Mouse (Mus musculus) central nervous system, embryonic 14 days (tissue): ENCODE data around the gene Bscl2. TPM values are rescaled to one million over a fixed set of nuclear protein-coding genes. Genes with fewer than 3 reads are reported as not detected.

Source experiments
- polyA plus RNA-seq: library from polyadenylated mRNA; depleted of rRNA; stranded (reverse); fragments of >200 nt; gene quantifications from 2 replicates; pipeline ENCODE4 v1.2.3, GENCODE M21; 2012; rRNA removed

Bscl2 gene
- 78.4 and 83.2 TPM in 2 replicates for polyA plus RNA-seq

DNA sequence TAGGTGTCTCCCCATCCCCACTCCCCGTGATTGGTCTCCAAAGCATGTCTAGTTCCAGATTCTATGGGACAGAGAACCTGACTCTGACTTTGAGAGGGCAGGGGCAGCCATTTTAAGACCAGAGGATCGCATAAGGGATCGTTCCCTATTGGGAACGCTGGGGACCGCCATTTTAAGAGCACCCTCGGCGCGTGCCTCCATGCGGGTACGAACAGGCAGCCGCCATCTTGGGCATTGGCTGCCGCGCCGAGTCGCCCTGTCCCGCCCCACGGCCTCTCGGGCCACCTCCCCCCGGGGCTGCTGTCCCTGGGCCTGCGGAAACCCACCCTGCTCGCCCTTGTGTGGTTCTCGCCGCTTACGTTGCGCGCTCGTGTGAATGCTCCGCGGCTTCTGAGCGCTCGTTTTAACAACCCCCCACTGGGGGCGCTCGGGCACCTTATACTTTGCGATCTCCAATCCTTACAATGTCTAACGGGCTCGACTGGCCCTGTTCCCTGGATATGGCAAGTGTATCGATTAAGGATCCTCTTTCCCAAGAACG lies at the start of gene Bscl2:
Gene Bscl2 (plus strand): TSS at position 217 of the 541 bp plus-strand sequence.

DNA sequence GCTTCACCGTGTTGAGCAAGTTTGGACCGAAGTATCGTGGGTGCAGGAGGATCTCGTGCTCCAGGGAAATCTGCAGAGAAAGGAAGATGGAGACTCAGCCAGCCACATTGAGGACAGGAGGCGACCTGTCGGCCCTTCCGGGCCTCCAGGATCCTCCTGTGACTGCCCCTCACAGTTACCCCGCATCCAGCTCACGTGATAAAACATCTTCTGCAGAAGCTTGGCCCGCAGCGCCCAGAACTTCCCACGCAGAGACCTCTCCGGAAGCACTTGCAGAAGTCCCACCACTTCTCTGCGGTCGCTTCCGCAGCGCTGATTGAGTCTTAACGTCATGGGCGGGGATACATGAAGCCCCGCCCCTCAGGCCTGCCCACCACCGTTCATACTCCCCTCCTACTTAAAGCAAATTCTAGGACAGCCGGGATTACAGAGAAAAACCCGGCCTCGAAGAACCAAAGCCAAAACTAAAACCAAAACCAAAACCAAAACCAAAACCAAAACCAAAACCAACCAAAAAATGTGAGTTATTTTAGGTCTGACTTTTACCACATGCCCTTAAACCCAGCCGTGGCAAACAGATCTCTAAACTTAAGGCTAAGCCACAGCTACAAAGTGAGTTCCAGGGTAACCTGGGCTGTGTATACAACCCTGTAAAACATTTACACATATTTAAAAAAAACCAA lies 38.9 kb upstream of the Bscl2 start, which contains the start of gene Polr2g:
Gene Polr2g (minus strand): TSS at position 314 of the 683 bp plus-strand sequence.

DNA sequence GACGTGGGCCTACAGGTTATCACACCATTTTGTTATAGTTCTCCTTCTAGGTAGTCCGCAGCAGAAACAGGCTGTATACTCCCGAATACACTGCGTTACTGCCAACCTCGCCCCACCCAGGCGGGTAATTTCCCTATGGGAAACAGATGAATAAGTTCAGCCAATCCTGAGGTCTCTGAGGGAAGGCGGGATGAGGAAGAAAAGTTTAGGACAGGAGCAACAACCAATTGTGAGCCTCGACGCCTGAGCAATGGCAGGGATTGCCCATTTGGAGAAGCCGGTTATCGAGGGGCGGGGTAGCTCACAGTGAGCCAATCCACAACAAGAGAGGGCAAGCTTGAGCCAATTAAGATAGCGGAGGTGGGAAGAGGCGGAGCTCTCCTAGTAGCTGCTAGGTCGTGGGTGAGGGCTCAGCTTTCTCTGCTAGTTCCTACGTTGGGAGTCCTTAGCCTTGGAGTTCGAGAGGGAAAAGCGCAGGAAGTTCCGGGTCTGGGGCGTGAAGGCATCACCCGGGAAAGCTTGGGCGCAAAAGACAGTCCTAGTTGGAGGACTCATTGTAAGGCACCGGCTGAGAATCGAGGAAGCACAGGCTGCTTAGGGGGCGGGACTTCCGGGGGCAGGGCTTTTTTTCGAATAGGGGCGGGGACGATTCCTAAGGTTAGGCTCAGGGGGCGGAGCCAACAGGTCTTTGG lies 35.0 kb upstream of the Bscl2 start, which contains the start of gene Zbtb3:
Gene Zbtb3 (plus strand): TSS at position 426 of the 692 bp plus-strand sequence.

DNA sequence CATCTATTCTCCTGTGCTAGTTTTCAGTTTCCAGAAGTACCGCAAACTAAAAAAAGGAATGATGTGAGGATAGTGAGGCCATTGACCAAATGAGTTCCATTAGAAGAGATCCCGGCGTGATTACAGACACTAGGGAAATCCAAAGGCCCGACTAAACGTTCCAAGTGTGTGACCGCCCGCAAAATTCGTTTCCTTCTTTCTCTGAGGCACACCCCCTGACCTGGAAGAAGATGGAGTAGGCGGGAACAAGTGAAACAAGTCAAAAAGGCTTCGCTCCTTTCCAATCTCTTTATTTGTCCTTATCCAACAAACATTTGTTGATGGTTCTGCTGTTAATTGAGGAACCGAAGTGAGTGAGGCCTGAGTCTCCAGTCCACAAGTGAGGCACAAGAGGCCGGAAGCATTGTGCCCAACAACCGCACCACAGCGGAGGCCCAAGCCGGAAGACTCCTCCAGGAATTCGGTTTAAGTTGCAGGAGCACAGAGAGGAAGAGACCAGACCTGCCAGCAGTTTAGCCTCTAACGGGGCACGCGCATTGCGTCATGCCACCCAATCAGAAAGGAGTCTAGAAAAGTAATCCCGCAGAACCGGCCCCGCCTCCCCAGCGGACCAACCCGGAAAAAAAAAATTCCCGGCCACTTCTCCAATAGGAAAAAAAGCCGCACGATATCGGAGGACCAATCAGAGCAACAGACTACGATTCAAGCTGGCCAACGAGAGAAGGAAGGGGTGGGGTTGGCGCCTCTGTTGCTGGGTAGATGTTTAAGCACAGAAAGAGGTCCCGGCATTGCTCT lies 18.3 kb upstream of the Bscl2 start, which contains the start of gene Ttc9c:
Gene Ttc9c (minus strand): TSS at position 533 of the 795 bp plus-strand sequence.

DNA sequence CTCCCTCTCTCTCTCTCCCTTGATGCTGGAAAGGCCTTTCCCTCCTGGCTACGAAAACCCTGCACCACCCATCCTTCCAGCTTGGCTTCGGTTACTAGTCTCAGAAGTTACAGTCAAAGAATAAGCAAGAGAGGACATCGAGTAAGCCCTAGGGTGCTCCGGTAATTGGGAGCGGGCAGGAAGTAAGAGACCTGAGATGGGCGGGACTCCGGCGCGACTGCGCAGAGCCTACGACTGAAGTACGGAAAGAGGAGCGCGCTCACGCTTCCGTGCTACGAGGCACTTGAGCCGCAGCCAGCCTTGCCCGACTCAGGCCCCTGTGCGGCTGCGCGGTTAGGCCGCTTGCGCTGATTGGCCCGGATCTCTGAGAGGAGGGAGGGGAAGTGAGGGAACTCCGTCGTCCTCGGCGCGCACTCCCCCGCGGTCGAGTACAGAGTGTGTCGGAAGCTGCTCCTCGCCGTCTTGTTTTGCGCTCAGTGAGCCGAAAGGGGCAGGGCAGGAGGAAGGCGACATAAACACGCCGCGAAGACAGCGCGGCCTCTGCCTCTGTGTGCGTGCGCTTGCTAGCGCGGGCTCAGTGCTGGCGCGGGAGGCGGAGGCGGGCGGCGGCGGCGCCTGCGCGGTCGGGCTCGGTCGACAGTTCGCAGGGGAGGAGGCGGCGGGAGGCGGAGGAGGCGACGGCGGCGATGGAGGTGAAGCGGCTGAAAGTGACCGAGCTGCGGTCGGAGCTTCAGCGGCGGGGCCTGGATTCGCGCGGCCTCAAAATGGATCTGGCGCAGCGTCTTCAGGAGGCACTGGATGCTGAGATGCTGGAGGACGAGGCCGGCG lies 17.5 kb upstream of the Bscl2 start, which contains the start of gene Hnrnpul2:
Gene Hnrnpul2 (plus strand): TSS at position 415 of the 828 bp plus-strand sequence.

DNA sequence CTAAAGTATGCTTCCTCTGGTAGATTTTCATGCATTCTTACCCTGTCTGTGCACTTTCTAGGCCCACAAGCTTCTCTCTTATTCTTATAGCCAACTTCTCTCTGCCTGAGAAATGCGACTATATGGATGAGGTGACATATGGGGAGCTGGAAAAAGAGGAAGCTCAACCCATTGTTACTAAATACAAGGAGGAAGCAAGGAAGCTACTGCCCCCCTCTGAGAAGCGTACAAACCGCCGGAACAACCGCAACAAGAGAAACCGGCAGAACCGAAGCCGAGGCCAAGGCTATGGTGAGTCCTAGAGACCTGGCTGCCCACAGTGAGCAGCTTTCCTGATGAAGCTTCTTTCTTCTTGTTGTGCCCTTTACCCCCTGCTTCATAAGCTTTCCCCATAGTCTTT lies 7.6 kb upstream of the Bscl2 start, which contains the start of gene AC129217.1:
Gene AC129217.1 (plus strand): TSS at position 114 of the 400 bp plus-strand sequence.

DNA sequence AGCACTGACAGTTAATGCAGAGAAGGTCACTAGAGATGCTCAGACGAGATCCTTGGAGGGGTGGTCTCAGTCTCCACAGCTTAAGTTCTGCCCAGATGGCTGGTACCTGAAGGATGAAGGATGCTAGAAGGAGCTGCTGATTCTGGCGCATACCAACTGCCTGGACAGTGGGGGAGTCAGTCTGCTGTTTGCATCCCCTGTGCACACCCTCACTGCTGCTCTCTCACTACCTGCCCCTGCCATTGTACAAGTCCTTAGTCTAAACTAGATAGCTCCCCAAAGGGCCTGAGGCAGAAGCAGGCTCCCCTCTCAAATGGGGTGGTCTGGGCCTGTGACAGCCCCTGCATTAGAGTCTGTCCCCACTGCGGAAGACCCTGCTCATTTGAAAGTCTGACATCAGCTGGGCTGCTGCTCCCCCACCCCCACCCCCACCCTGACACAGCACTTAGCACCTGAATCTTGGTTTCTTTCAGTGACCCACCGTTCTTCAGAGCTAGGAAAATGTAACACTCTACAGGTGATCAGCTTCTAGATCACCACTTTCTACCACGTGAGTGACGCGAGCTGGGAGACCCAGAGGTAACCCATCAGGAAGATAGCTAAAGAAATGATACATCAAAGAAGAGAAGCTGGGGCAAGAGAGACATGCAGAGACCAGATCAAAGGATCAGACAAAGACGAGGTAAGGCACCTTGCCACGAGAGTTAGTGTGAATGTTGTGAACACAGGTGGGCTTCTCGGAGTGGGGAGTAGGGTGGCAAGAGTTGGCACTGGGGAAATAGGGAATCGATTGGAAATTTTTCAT lies 2.0 kb downstream of the Bscl2 start, which contains the start of gene Gng3:
Gene Gng3 (minus strand): TSS at position 92 of the 805 bp plus-strand sequence.

DNA sequence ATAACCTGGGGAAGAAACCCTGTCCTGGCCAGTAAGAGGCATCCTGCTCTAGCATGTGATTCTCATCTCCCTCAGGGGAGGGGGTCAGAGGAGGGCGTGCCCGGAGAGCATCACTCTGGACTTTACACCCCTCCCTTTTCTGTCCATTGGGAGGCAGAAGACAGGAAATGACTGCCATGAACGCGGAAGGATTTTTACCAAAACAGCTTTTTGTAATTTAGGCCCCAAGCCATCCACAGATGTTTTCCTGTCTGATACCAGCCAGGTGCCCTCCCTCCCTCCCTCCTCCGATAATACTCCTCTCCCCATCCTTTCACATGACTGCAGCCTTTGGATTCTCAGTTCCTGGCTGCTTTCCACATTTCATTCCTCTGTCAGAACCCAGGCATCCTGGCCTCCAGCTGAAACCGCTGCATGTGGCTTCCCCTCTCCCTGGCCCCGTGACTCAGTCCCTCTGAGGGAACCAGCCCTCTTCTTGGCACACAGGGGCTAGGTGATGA lies 13.2 kb downstream of the Bscl2 start, which contains the start of gene Lrrn4cl:
Gene Lrrn4cl (plus strand): TSS at position 367 of the 500 bp plus-strand sequence.

DNA sequence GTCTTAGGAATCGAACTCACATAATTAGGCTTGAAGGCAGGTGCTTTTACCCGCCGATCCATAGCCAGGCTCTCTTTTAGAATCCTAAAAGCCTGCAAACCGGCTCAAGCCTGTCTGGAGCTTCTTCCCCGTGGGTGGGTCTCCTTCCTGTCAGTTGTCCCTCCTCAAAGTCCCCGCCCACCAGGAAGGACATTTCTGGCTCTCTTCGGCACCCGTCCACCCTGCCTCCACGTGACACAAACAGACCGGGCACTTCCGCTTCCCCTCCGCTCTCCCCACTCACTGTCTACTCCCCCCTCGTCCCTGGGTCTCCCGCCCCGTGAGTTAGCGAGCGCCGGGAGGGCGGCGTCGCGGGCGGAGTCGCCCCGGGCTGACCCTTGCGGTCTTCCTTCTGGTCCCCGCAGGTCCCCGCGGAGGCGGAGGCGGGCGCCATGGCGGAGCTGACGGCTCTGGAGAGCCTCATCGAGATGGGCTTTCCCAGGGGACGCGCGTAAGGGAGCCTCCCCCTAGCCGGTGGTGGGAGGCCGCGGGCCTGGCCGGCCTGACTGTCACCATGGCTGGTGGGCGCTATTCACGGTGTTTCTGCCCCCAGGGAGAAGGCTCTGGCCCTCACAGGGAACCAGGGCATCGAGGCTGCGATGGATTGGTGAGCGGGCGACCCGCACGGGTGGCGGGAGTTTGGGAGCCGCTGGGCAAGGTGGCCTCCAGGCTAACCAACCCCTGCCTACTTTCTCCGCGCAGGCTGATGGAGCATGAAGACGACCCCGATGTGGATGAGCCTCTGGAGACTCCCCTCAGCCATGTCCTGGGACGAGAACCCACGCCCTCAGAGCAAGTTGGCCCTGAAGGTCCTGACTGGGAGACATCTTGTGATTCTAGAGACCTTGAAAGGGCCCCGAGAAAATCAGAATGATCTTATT lies 34.3 kb downstream of the Bscl2 start, which contains the start of gene Ubxn1:
Gene Ubxn1 (plus strand): TSS at position 230 of the 920 bp plus-strand sequence.

DNA sequence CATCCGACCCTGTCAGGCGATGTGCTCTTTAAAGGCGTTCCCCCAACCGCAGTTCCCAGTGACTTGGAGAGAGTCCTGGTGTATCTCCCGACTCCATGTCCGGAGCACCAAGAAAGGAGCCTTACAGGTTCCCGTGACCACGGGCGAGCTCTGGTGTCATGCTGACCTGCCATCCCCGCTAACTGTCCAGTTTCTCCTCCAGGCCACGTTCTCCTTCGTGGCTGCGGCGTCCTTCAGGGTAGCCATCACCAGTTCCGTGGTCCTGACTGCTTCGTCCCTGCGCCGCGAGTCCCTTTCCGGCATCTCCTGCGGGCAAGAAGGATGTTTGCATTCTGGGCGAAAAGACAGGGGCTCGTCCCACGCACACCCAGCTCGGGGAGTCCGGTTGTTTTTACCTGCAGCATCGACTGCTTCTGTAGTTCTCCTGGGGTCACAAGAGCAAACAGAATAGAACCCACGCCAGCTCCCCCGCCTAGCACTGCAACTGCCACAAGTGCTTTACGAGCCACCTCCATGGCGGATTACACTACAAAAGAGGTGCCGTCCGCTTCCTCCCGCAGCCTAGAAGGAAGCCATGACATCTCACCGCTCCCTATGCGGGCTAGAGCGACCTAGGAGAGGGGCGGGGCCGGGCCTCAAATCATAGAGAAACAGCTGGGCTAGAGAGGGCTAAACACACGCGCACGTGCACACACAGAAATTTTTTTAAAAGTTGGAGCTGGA lies 43.2 kb downstream of the Bscl2 start, which contains the start of gene Uqcc3:
Gene Uqcc3 (minus strand): TSS at position 613 of the 723 bp plus-strand sequence.

DNA sequence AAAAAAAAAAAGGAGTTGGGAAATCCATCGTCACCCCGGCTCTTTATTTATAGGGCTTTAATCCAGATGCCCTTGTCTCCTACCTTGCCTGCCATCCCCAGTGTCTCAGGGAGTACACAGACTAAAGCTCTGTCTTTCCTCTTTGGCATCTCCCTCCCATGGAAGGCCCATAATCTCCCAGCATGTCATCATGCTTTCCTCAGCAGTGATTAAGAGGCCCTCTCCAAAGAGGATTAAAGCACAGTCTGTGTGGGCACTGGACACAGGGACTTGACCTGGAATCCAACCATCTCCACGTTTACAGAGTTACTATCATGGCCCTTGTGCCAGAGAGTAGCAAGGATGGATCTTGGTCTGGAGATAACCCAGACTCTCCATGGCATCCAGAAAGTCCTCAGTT lies 46.3 kb downstream of the Bscl2 start, which contains the start of the genes Lbhd1 and Gm49403:
Gene Lbhd1 (plus strand): TSS at position 117 of the 400 bp plus-strand sequence.
Gene Gm49403 (plus strand): TSS at position 315 of the 400 bp plus-strand sequence.

DNA sequence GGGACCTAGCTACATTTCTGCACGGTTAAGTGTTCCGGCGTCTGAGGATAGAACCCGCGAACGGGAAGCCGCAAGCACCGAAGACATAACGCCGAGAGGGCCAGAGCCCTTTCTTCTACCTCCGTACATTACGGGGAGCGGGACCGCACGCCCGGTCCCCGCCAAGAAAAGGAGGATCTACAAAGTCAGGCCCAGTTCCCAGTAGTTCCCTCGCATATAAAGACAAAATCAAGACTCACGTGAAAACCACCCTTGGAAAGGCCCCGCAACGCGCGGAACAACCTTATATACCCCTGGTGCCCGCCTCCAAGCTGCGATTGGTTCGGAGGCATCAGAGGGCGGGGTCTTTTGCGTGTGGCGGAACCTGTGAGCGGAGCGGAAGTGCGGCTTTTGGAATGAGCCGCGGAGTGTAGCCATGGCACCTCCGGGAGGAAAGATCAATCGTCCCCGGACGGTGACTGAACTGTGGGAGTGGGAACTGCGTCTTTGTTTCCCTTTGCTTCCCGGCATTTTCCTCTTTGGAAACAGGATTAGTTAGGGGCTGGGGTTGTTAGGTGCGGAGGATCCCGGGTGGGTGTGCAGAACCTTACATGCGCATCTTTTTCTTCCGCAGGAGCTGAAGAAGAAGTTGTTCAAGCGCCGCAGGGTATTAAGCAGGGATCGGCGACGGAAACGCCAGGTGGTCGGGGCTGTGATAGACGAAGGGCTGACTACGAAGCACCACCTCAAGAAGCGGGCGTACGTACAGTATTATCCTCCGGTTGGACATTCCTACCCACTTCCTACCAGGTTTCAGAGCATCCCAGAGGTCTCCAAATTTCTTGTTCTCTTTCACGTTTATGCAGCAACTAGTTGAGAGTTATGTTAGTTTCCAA lies 51.5 kb downstream of the Bscl2 start, which contains the start of the genes 1810009A15Rik and Gm49416:
Gene 1810009A15Rik (plus strand): TSS at position 343 of the 875 bp plus-strand sequence.
Gene Gm49416 (plus strand): TSS at position 416 of the 875 bp plus-strand sequence.

DNA sequence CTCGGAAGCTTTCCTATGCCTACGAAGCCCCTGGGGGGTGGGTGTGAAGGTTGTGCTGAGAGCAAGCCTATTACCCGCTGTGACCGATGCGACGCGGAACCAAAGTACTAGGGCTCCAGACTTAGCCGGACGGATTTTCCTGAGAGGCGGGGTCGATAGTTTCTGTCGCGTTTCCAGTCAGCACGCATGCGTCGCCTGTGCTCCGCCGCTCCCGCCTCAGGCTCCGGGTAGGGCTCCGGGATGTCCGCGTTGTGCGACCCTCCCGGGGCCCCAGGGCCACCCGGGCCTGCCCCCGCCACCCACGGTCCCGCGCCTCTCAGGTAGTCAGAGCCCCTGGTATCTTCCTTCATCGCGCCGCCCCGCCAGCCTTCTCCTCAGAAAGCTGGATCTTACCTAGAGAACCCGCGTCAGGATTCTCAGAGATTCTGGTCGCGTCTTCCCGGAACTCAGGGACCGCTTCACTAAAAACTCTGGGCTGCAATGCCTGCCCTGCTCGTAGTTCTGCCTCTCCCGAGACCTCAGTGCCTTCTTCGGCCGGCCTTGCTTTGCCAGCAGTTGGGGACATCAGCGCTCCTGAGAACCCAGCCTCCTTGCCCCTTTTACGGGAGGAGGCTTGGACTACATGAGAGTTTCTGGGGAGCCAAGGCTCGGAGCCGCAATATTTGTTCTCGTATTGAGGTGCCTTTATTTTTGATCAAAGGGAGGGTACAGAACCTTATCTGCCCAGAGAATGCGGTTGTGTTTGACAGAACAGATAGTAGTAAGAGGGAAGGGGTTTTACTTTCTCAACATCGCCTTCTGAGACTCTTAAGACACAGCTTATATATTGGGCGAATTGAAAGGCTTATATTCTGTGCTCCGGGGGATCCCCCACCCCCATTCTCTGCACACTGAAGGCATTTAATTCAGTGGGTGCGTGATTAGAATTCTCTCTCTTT lies 55.8 kb downstream of the Bscl2 start, which contains the start of gene Ints5:
Gene Ints5 (plus strand): TSS at position 177 of the 938 bp plus-strand sequence.

DNA sequence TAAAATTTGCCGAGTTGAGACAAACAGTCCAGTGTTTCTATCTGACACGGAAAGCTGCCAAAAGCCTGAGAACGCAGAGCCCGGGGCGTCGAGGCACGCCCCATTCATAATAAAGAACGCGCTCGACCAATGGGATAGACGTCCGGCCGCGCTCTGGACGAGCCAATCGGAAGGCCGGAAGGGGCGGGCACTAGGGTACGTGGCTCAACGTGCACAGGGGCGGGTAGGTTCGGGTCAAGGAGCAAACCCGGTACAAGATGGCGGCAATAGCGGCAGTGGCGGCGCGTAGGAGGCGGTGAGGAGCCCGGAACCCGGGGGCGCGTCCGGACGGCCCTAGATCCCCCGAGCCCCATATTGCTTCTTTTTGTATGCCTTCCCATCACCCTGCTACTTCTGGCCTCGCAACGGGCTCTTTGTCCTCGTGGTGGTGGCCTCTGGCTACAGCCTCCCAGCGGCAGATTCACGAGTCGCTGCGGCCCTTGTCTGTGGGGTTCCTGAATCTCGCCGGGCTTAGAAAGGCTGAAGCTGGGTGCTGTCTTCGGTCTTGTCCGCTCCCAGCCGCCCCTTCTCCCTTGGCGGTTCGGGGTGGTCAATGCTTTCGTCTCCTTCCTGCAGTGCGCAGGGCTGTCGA lies 60.7 kb downstream of the Bscl2 start, which contains the start of gene Ganab:
Gene Ganab (plus strand): TSS at position 207 of the 631 bp plus-strand sequence.

